Mouse (Mus musculus) thymus, adult 18-20 months (tissue): Measurements from ENCODE around the gene Gm9268.
"Not testable (repeated sequence)": the region's sequence is repeated elsewhere in the genome, so short reads cannot be mapped to it uniquely, and the experiment has no call there.

Experiments used
- DNase-seq, 2 experiments: peaks; one replicate each; pipeline ENCODE4 v3.0.0; 2022; ENCODE audit warnings: mixed read lengths in 2 of 2

The Gm9268 gene

DNA sequence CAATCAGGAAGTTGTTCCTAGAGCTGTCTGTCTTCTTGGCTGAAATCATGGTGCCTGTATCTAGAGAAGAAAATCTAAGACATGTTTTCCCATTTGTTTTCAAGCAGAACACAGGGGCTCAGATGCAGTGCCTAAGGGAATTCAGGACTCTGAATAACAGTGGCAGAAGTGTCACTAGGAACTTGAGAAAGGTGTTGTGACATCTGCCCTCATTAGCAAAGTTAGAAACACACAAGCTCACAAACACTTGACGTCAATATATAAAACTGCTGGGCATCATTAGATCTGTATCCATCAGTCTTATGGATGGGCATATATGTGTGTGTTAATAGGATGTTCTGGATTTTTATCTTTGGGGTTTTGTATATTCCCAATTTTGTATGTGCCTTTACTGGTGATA, at the start of gene Gm9268:
Gm9268 (plus strand) TSS at position 301 of the 400 bp plus-strand sequence.
- not testable (repeated sequence) for DNase-seq

DNA sequence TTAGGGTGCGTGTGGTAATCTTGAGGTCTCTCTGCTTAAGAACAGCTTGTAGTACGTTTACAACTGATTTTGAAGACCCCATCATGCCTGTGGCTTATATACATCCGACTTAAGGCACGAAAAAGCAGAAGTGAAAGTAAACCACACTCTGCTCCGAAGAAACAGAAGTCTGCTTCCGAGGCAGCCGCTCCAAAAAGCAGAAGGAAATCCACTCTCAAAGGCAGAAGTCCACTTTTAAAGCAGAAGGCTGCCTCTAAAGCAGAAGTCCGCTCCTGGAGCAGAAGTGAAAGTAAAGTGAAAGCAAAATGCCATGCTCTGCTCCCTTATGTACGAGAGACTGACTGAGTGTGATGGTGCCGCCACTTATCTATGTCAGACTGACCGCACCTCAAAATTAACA, 38.5 kb upstream of the Gm9268 start:
- no peak for DNase-seq

GRCm38 (mm10) chr7:42980739-42981138, 37.8 kb upstream of the Gm9268 start:
- DNase-seq: no peak

GRCm38 (mm10) chr7:43077831-43078230, 59.3 kb downstream of the Gm9268 start:
- no peak for DNase-seq
